Mouse (Mus musculus) lung, adult 2 months (tissue): ENCODE results near the gene Gm11114. TPM values are rescaled to one million over a fixed set of nuclear protein-coding genes. Genes with fewer than 3 reads are reported as not detected.

ENCODE experiments used
- DNase-seq: peaks from one replicate; pipeline ENCODE4 v3.0.0; 2022
- H3K4me1 ChIP-seq: fragments of 200-500 bp; 2 replicates; pipeline ENCODE4 v1.6.1; 2011; ENCODE audit warnings: low read length; ENCODE audit not compliant: control insufficient read depth, insufficient read depth
- H3K4me3 ChIP-seq: fragments of 200-500 bp; replicated peaks from 2 replicates; pipeline ENCODE3; 2011; ENCODE audit warnings: low read depth, mild to moderate bottlenecking, control low read depth, low read length; ENCODE audit errors: extremely low read depth
- CTCF ChIP-seq: fragments of 200-500 bp; IDR thresholded peaks from 2 replicates; pipeline ENCODE4 v1.5.1; 2011; ENCODE audit warnings: mild to moderate bottlenecking, low read length, control low read depth; ENCODE audit not compliant: insufficient read depth
- POLR2A ChIP-seq: fragments of 200-500 bp; IDR thresholded peaks from 2 replicates; pipeline ENCODE4 v1.6.1; 2011; ENCODE audit warnings: low read depth, mild to moderate bottlenecking, control low read depth, low read length, borderline replicate concordance; ENCODE audit errors: extremely low read depth
- WGBS: fragments of 180-500 bp; shearing (Covaris S2); methylation state at CpG from one replicate; pipeline ENCODE4 v1.1.7; 2018; 5-methylcytosine and 5-hydroxymethylcytosine counted together
- polyA plus RNA-seq: library from polyadenylated mRNA; depleted of rRNA; stranded (reverse); fragments of >200 nt; gene quantifications from 2 replicates; pipeline ENCODE4 v1.2.3, GENCODE M21; 2012; rRNA removed

Gm11114 gene
- polyA plus RNA-seq, 1 experiment: not detected

DNA sequence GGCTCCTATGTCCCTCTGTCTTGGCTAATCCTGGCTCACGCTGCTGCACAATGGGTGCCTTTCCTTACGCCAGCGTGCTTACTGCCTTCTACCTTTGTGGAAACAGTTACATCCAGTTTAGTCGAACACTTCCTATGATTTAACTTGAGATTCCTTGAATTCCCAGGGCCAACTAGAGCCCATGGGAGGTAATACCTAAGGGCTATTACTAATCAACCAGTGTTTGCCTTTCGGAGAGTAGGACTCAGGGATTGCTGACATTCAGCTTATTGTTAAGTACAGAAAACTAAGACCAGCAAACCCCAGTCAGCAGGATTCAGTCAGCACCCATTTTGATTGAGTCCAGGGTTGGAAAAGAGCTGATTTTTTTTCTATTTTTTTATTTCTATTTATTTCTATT, 43.0 kb downstream of the Gm11114 start:
- H3K4me3 ChIP-seq: no peak overlapping the region
- TF ChIP-seq CTCF: no peak
- no peak for TF ChIP-seq POLR2A
- WGBS: 81% methylated on average over 5 of the region's 5 CpGs
- no peaks in the 10 kb centered on the region for H3K4me1 ChIP-seq
- no peak for DNase-seq

DNA sequence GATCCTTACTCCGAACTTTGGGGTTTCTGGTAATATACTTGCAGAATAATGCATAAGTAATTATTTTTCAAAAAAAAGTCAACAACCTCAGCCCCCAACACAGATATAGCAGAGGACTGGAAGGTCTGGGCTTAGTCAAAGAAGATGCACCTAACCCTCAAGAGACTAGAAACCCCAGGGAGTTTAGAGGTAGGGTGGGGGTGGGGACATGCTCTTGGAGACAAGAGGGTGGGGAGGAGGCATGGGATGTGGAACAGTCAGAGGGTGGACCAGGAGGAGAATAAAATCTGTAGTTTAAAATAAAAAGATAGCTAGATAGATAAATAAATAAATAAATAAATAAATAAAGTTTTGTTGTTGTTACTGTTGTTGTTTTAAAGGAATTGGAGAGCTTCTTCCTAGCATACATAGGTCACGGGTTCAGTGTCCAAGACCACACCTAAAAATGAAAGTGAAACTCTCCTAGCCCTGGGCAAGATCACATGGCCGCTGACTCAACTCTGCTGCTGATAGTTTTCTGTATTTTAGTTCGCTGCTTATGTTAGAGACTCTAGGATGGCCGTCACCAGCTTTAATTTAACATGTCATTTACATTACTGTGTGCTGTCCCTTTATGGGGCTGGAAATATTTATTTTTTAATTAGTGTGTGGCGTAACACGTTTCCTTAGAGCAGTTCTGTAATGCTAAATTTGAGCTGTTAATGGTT, 44.7 kb downstream of the Gm11114 start:
- no peak for TF ChIP-seq POLR2A
- TF ChIP-seq CTCF: no peak
- no peaks in the 10 kb centered on the region for H3K4me1 ChIP-seq
- H3K4me3 ChIP-seq: no peak overlapping the region
- WGBS: 84% methylated on average over 7 of the region's 7 CpGs
- no peak for DNase-seq

Other genes starting within 250 kb of the Gm11114 start
- gene Tent5a, start 14.6 kb downstream of the Gm11114 start, polyA plus RNA-seq: 4.3 and 4.4 TPM in 2 replicates